Mouse (Mus musculus): ENCODE data around the gene Hspb2.

DNA sequence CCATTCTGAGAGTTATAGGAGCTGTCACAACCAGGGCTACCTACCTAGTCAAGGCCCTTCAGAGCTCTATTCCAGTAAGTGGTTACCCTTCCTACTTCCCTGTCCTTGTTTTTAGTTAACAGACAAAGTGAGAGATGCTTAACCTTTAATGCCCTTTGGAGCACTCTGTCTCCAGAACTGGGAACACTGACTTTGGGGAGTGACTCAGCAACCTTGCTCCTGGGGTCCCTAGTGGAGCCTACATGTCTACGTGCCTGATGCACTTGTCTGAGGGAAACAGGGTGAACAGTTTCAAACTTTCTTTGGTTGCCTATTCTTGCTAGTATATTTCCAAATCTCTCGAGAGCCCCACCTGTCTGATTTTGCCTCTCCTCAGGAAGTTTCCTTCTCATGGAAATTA lies 9.4 kb downstream of the Hspb2 start:
- TF ChIP-seq CTCF (IDR thresholded peaks at IDR 0.05; ENCODE audit: low read depth) (no peak), EP300 (optimal IDR thresholded peaks at IDR 0.05) (no peak)
